Mouse (Mus musculus): ENCODE measurements around the gene Tspan11. TPM values are rescaled to one million over a fixed set of nuclear protein-coding genes. Genes with fewer than 3 reads are reported as not detected.

Tspan11 gene
- total RNA-seq, 2 experiments from 2014 or later: 1.1 to 2.3 TPM

GRCm38 (mm10) chr6:127875883-127876282 is 11.5 kb upstream of the Tspan11 start:
- no peak for DNase-seq (ENCODE audit: low spot score)
- intact Hi-C loops (cut with DNase I): no loop called here

- intact Hi-C loops (cut with DNase I): no loop called here
- DNase-seq (ENCODE audit: low spot score): no peak
These were observed 11.0 kb upstream of the Tspan11 start for GRCm38 (mm10) chr6:127876436-127876835.

GRCm38 (mm10) chr6:127877026-127877425 is 10.4 kb upstream of the Tspan11 start:
- peak; percentile 35 for DNase-seq (ENCODE audit: low spot score)
- intact Hi-C loops (cut with DNase I): no loop called here

- intact Hi-C loops (cut with DNase I): no loop called here
These were observed 7.9 kb upstream of the Tspan11 start for GRCm38 (mm10) chr6:127879472-127879871.

GRCm38 (mm10) chr6:127886916-127887315 is 473 bp upstream of the Tspan11 start:
- DNase-seq (ENCODE audit: low spot score): no peak
- intact Hi-C loops (cut with DNase I): loop anchor here (5.0 kb wide), 1 partner anchor 35 kb away; no protein-coding TSS in a partner anchor

More at GRCm38 (mm10) chr6:127879472-127879871, 7.9 kb upstream of the Tspan11 start:
- DNase-seq (ENCODE audit: low spot score): no peak

GRCm38 (mm10) chr6:127888581-127888980 is 1.2 kb downstream of the Tspan11 start:
- intact Hi-C loops (cut with DNase I): loop anchor here (5.0 kb wide), 1 partner anchor 34 kb away; no protein-coding TSS in a partner anchor
- no peak for DNase-seq (ENCODE audit: low spot score)

- intact Hi-C loops (cut with DNase I): no loop called here
- DNase-seq (ENCODE audit: low spot score): no peak
These were observed 6.2 kb downstream of the Tspan11 start for GRCm38 (mm10) chr6:127893611-127894010.

- no peak for DNase-seq (ENCODE audit: low spot score)
- intact Hi-C loops (cut with DNase I): no loop called here
These were observed 7.6 kb downstream of the Tspan11 start for GRCm38 (mm10) chr6:127894999-127895398.

- intact Hi-C loops (cut with DNase I): no loop called here
- DNase-seq (ENCODE audit: low spot score): no peak
These were observed 9.0 kb downstream of the Tspan11 start for GRCm38 (mm10) chr6:127896425-127896824.

- intact Hi-C loops (cut with DNase I): no loop called here
- no peak for DNase-seq (ENCODE audit: low spot score)
These were observed 10.0 kb downstream of the Tspan11 start for GRCm38 (mm10) chr6:127897342-127897741.

GRCm38 (mm10) chr6:127900062-127900461 is 12.7 kb downstream of the Tspan11 start:
- DNase-seq (ENCODE audit: low spot score): no peak
- intact Hi-C loops (cut with DNase I): no loop called here

GRCm38 (mm10) chr6:127901261-127901660 is 13.9 kb downstream of the Tspan11 start:
- intact Hi-C loops (cut with DNase I): no loop called here
- DNase-seq (ENCODE audit: low spot score): no peak

GRCm38 (mm10) chr6:127901669-127902068 is 14.3 kb downstream of the Tspan11 start:
- peak; percentile 40 for DNase-seq (ENCODE audit: low spot score)
- intact Hi-C loops (cut with DNase I): no loop called here

- no peak for DNase-seq (ENCODE audit: low spot score)
- intact Hi-C loops (cut with DNase I): no loop called here
These were observed 15.2 kb downstream of the Tspan11 start for GRCm38 (mm10) chr6:127902559-127902958.

GRCm38 (mm10) chr6:127910638-127911037 is 23.2 kb downstream of the Tspan11 start:
- DNase-seq (ENCODE audit: low spot score): no peak
- intact Hi-C loops (cut with DNase I): no loop called here

GRCm38 (mm10) chr6:127911687-127912086 is 24.3 kb downstream of the Tspan11 start:
- intact Hi-C loops (cut with DNase I): no loop called here

GRCm38 (mm10) chr6:127912938-127913337 is 25.5 kb downstream of the Tspan11 start:
- no peak for DNase-seq (ENCODE audit: low spot score)
- intact Hi-C loops (cut with DNase I): no loop called here

More at GRCm38 (mm10) chr6:127911687-127912086, 24.3 kb downstream of the Tspan11 start:
- DNase-seq (ENCODE audit: low spot score): no peak

GRCm38 (mm10) chr6:127916993-127917392 is 29.6 kb downstream of the Tspan11 start:
- intact Hi-C loops (cut with DNase I): no loop called here
- DNase-seq (ENCODE audit: low spot score): no peak

GRCm38 (mm10) chr6:127917712-127918111 is 30.3 kb downstream of the Tspan11 start:
- intact Hi-C loops (cut with DNase I): no loop called here
- DNase-seq (ENCODE audit: low spot score): no peak

GRCm38 (mm10) chr6:127919491-127919890 is 32.1 kb downstream of the Tspan11 start:
- intact Hi-C loops (cut with DNase I): no loop called here
- no peak for DNase-seq (ENCODE audit: low spot score)

- intact Hi-C loops (cut with DNase I): loop anchor here (2.0 to 5.0 kb wide), 3 partner anchors 33 to 378 kb away; partner anchors contain the start of gene Tspan11
- DNase-seq (ENCODE audit: low spot score): peak; percentile 31
These were observed 33.3 kb downstream of the Tspan11 start for GRCm38 (mm10) chr6:127920652-127921051.

GRCm38 (mm10) chr6:127921996-127922395 is 34.6 kb downstream of the Tspan11 start:
- intact Hi-C loops (cut with DNase I): loop anchor here (2.0 to 5.0 kb wide), 3 partner anchors 35 to 380 kb away; partner anchors contain the start of gene Tspan11
- no peak for DNase-seq (ENCODE audit: low spot score)
